Mouse (Mus musculus): ENCODE data around the gene Rcn1. TPM values are rescaled to one million over a fixed set of nuclear protein-coding genes. Genes with fewer than 3 reads are reported as not detected.

Rcn1 gene
- polyA plus RNA-seq, 1 experiment: 8.4 TPM

DNA sequence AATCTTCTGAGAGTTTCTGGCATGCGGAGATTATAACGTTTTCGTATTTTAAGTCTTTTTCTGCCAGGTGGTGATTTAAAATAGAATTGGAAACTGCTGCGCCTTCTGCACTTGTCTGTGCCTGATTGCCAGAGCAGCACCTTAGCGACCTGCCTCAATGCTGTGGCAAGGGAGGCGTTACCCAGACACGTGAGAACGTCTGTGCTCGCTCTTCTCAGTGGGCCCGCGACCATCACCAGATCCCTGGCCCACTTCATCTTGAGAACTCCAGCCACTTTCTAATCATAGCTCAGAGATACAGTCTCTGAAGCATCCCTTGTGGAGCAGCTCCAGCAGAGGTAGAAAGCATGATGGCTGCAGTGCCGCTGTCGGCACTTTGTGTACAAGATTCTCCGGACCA, 28.4 kb downstream of the Rcn1 start:
- WGBS: 69% methylated on average over 14 of the region's 14 CpGs
- no peak for TF ChIP-seq POLR2A (IDR thresholded peaks at IDR 0.05; ENCODE audit: control insufficient read depth, extremely low read depth, insufficient read depth, low read length, poor library complexity)
- TF ChIP-seq CTCF (IDR thresholded peaks at IDR 0.05; ENCODE audit: borderline replicate concordance, control insufficient read depth, extremely low read depth, insufficient read depth, low read length, poor library complexity): no peak
- Histone ChIP-seq H3K27ac (ENCODE audit: control insufficient read depth, insufficient read depth, low read length) (no peak overlapping the region), H3K4me3 (ENCODE audit: control insufficient read depth, insufficient read depth, low read length) (no peak overlapping the region), H3K27me3 (ENCODE audit: control insufficient read depth, insufficient read depth, low read length) (no peaks in the 10 kb centered on the region), H3K36me3 (ENCODE audit: control insufficient read depth, insufficient read depth, low read length) (no peaks in the 10 kb centered on the region), H3K4me1 (replicated peaks; ENCODE audit: control insufficient read depth, insufficient read depth, low read length) (no peaks in the 10 kb centered on the region)
- no peak for DNase-seq

- no peak overlapping the region for H3K4me3 ChIP-seq (ENCODE audit: control insufficient read depth, insufficient read depth, low read length)
- 61% methylated on average over 10 of the region's 10 CpGs for WGBS
- TF ChIP-seq CTCF (IDR thresholded peaks at IDR 0.05; ENCODE audit: borderline replicate concordance, control insufficient read depth, extremely low read depth, insufficient read depth, low read length, poor library complexity) (no peak), POLR2A (IDR thresholded peaks at IDR 0.05; ENCODE audit: control insufficient read depth, extremely low read depth, insufficient read depth, low read length, poor library complexity) (no peak)
Measured at GRCm38 (mm10) chr2:105370240-105370639, 28.9 kb downstream of the Rcn1 start.

GRCm38 (mm10) chr2:105367623-105368022, 31.5 kb downstream of the Rcn1 start:
- Histone ChIP-seq H3K4me1 (replicated peaks; ENCODE audit: control insufficient read depth, insufficient read depth, low read length) (no peaks in the 10 kb centered on the region), H3K27ac (ENCODE audit: control insufficient read depth, insufficient read depth, low read length) (no peak overlapping the region), H3K27me3 (ENCODE audit: control insufficient read depth, insufficient read depth, low read length) (no peaks in the 10 kb centered on the region), H3K36me3 (ENCODE audit: control insufficient read depth, insufficient read depth, low read length) (no peaks in the 10 kb centered on the region), H3K4me3 (ENCODE audit: control insufficient read depth, insufficient read depth, low read length) (no peak overlapping the region)
- WGBS: 45% methylated on average over 4 of the region's 4 CpGs
- peak; percentile 9 for DNase-seq
- TF ChIP-seq POLR2A (IDR thresholded peaks at IDR 0.05; ENCODE audit: control insufficient read depth, extremely low read depth, insufficient read depth, low read length, poor library complexity): no peak
- no peak for TF ChIP-seq CTCF (IDR thresholded peaks at IDR 0.05; ENCODE audit: borderline replicate concordance, control insufficient read depth, extremely low read depth, insufficient read depth, low read length, poor library complexity)

More at GRCm38 (mm10) chr2:105370240-105370639, 28.9 kb downstream of the Rcn1 start:
- Histone ChIP-seq H3K27me3 (ENCODE audit: control insufficient read depth, insufficient read depth, low read length) (no peaks in the 10 kb centered on the region), H3K36me3 (ENCODE audit: control insufficient read depth, insufficient read depth, low read length) (no peaks in the 10 kb centered on the region), H3K27ac (ENCODE audit: control insufficient read depth, insufficient read depth, low read length) (no peak overlapping the region), H3K4me1 (replicated peaks; ENCODE audit: control insufficient read depth, insufficient read depth, low read length) (no peaks in the 10 kb centered on the region)
- DNase-seq: no peak

GRCm38 (mm10) chr2:105358040-105358439, 41.1 kb downstream of the Rcn1 start:
- no peak overlapping the region for H3K27ac ChIP-seq (ENCODE audit: control insufficient read depth, insufficient read depth, low read length)

DNA sequence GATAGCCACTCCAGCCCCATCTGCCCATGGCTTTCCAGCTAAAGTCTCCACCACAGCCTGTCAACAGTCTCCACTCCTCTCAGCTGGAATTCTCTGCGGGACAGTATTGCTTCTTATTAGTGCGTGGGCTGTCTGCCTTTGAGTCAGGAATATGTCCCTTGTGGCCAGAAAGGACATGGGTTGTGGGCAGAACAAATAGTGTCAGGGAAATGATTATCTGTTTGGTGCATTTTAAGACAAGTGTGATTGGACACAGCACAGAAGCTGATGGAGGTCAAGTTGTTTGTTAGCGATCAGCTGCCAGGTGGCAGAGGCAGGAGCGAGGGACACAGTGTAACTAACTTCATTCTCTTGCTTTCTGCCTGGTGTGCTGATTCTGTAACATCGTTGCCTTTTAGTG, 42.3 kb downstream of the Rcn1 start:
- Histone ChIP-seq H3K4me1 (replicated peaks; ENCODE audit: control insufficient read depth, insufficient read depth, low read length) (no peaks in the 10 kb centered on the region), H3K27ac (ENCODE audit: control insufficient read depth, insufficient read depth, low read length) (no peak overlapping the region), H3K36me3 (ENCODE audit: control insufficient read depth, insufficient read depth, low read length) (no peaks in the 10 kb centered on the region), H3K4me3 (ENCODE audit: control insufficient read depth, insufficient read depth, low read length) (no peak overlapping the region), H3K27me3 (ENCODE audit: control insufficient read depth, insufficient read depth, low read length) (no peaks in the 10 kb centered on the region)
- 89% methylated on average over 5 of the region's 5 CpGs for WGBS
- DNase-seq: no peak
- TF ChIP-seq CTCF (IDR thresholded peaks at IDR 0.05; ENCODE audit: borderline replicate concordance, control insufficient read depth, extremely low read depth, insufficient read depth, low read length, poor library complexity): no peak
- TF ChIP-seq POLR2A (IDR thresholded peaks at IDR 0.05; ENCODE audit: control insufficient read depth, extremely low read depth, insufficient read depth, low read length, poor library complexity): no peak

More at GRCm38 (mm10) chr2:105358040-105358439, 41.1 kb downstream of the Rcn1 start:
- no peak overlapping the region for H3K4me3 ChIP-seq (ENCODE audit: control insufficient read depth, insufficient read depth, low read length)
- H3K27me3 ChIP-seq (ENCODE audit: control insufficient read depth, insufficient read depth, low read length): no peaks in the 10 kb centered on the region
- H3K36me3 ChIP-seq (ENCODE audit: control insufficient read depth, insufficient read depth, low read length): no peaks in the 10 kb centered on the region
- no peaks in the 10 kb centered on the region for H3K4me1 ChIP-seq (replicated peaks; ENCODE audit: control insufficient read depth, insufficient read depth, low read length)
- DNase-seq: no peak
- TF ChIP-seq CTCF (IDR thresholded peaks at IDR 0.05; ENCODE audit: borderline replicate concordance, control insufficient read depth, extremely low read depth, insufficient read depth, low read length, poor library complexity) (no peak), POLR2A (IDR thresholded peaks at IDR 0.05; ENCODE audit: control insufficient read depth, extremely low read depth, insufficient read depth, low read length, poor library complexity) (no peak)
- 90% methylated on average over 3 of the region's 3 CpGs for WGBS

DNA sequence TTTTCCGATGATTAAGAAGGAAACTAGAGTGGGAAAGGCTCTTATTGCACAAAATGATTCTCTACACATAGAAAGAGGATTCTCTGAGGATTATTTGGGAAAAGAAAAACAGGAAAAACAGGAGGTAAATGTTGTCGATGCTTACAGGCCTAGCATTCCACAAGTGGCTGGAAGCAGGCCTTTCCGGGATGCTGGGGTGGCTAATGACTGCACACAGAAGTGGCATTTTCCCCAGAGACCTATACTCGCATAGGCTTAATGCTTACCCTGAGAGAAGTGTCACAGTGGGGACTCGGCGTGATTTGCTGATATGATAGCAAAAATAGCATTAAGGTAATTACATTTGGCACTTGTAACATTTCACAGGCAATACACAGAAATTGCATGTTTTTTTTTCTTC, 50.2 kb downstream of the Rcn1 start:
- H3K36me3 ChIP-seq (ENCODE audit: control insufficient read depth, insufficient read depth, low read length): no peaks in the 10 kb centered on the region
- no peak overlapping the region for H3K27ac ChIP-seq (ENCODE audit: control insufficient read depth, insufficient read depth, low read length)
- no peaks in the 10 kb centered on the region for H3K27me3 ChIP-seq (ENCODE audit: control insufficient read depth, insufficient read depth, low read length)
- DNase-seq: no peak
- TF ChIP-seq CTCF (IDR thresholded peaks at IDR 0.05; ENCODE audit: borderline replicate concordance, control insufficient read depth, extremely low read depth, insufficient read depth, low read length, poor library complexity) (no peak), POLR2A (IDR thresholded peaks at IDR 0.05; ENCODE audit: control insufficient read depth, extremely low read depth, insufficient read depth, low read length, poor library complexity) (no peak)
- no peaks in the 10 kb centered on the region for H3K4me1 ChIP-seq (replicated peaks; ENCODE audit: control insufficient read depth, insufficient read depth, low read length)
- no peak overlapping the region for H3K4me3 ChIP-seq (ENCODE audit: control insufficient read depth, insufficient read depth, low read length)
- WGBS: 97% methylated on average over 6 of the region's 6 CpGs

DNA sequence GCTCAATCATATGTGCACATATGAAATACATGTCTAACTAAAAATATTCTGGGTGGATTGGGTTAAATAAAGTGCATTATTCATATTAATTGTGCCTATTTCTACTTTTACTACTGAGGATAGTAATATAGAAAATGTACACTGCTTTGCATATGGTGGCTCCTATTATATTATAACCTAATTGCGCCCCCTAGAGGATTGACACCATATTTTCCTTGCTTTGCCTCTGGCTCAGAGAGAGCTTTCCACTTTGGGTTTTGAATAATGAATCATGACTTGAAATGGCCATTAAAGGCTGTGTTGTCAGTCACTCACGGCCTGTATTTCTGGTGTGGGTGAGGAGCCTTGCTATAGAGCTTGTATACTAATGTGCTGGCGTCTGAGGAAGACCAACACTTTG, 59.1 kb downstream of the Rcn1 start:
- no peak for DNase-seq
- TF ChIP-seq POLR2A (IDR thresholded peaks at IDR 0.05; ENCODE audit: control insufficient read depth, extremely low read depth, insufficient read depth, low read length, poor library complexity): no peak
- no peak for TF ChIP-seq CTCF (IDR thresholded peaks at IDR 0.05; ENCODE audit: borderline replicate concordance, control insufficient read depth, extremely low read depth, insufficient read depth, low read length, poor library complexity)
- no peaks in the 10 kb centered on the region for H3K27me3 ChIP-seq (ENCODE audit: control insufficient read depth, insufficient read depth, low read length)
- 61% methylated on average over 3 of the region's 3 CpGs for WGBS
- H3K27ac ChIP-seq (ENCODE audit: control insufficient read depth, insufficient read depth, low read length): no peak overlapping the region
- H3K36me3 ChIP-seq (ENCODE audit: control insufficient read depth, insufficient read depth, low read length): no peaks in the 10 kb centered on the region
- H3K4me3 ChIP-seq (ENCODE audit: control insufficient read depth, insufficient read depth, low read length): no peak overlapping the region
- no peaks in the 10 kb centered on the region for H3K4me1 ChIP-seq (replicated peaks; ENCODE audit: control insufficient read depth, insufficient read depth, low read length)
